Mouse (Mus musculus): ENCODE results near the gene Ints5. TPM values are rescaled to one million over a fixed set of nuclear protein-coding genes. Genes with fewer than 3 reads are reported as not detected.

Ints5 gene
- polyA plus RNA-seq, 1 experiment from 2014 or later, result 21.6 TPM

DNA sequence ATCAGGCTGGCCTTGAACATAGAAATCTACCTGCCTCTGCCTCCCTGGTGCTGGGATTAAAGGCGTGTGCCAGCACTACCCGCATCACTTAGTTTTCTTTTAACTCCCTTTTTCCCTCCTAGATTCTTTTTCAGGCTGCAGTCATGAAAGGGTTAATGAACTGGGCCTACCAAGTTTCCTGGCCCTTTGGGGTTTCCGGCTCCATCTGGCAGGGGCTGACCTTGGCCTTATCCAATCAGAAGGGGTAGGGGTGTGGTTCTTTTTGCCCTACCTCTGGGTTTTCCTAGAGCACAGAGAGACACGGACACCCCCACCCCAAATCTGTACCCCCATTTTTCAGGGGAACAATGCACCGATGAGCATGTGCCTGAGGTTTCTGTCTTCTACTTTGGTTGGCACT, 51.9 kb downstream of the Ints5 start:
- no peak for ATAC-seq (ENCODE audit: insufficient read depth)
- no peaks in the 10 kb centered on the region for H3K27me3 ChIP-seq
- WGBS (ENCODE audit: insufficient replicate concordance), result 10% methylated on average over 5 of the region's 5 CpGs
- no peaks in the 10 kb centered on the region for H3K9me3 ChIP-seq (replicated peaks)
- peak overlapping the region; percentile 81 for H3K4me3 ChIP-seq (replicated peaks)
- H3K4me2 ChIP-seq, result peak overlapping the region; percentile 85
- H3K4me1 ChIP-seq (replicated peaks), result peaks cover 71% of the 10 kb centered on the region
- H3K27ac ChIP-seq (replicated peaks), result peak overlapping the region; percentile 97
- no peak overlapping the region; the same call in 1 of the 2 replicates for H3K9ac ChIP-seq
- H3K36me3 ChIP-seq (replicated peaks), result peaks cover 66% of the 10 kb centered on the region

DNA sequence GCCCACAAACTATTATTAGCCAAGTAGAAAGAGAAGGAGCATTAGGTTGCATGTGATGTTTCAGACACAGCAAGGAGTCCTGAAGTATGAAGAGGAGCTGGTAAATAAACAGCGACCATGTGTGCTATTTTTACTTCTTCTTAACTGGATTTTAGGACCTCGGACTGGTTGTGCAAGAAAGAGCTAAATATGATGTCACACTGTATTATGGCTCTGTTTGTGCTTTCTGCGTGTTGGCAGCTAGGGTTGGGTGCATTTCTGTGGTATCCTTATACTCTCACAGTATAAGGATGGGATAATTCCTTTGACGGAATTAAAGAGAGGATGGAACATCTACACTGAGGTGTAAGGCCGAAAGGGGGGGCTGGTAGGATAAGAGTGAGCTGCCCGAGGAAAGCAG, 52.4 kb downstream of the Ints5 start:
- Histone ChIP-seq H3K4me1 (replicated peaks) (peaks cover 69% of the 10 kb centered on the region), H3K27ac (replicated peaks) (peak overlapping the region; percentile 97), H3K9ac (no peak overlapping the region; the same call in 1 of the 2 replicates), H3K4me3 (replicated peaks) (peak overlapping the region; percentile 81), H3K27me3 (no peaks in the 10 kb centered on the region), H3K4me2 (peak overlapping the region; percentile 85), H3K9me3 (replicated peaks) (no peaks in the 10 kb centered on the region), H3K36me3 (replicated peaks) (peaks cover 69% of the 10 kb centered on the region)
- ATAC-seq (ENCODE audit: insufficient read depth), result no peak
- WGBS (ENCODE audit: insufficient replicate concordance), result 67% methylated on average over 6 of the region's 6 CpGs

DNA sequence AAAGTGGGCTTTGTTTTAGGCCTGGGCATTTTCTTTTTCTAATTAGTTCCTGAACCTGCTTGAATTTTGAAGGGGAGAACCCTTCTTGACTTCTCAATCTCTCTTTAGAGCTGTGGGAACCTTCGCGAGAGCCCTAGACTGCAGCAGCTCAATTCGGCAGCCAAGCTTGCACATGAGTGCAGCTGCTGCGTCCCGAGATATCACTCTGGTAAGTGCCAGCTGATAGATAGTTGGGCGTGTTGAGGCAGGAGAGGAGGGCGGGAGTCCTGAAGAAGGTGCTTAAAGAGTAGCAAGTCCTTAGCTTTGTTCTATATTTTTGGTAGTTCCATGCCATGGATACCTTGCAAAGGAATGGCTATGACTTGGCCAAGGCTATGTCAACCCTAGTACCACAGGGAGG, 54.1 kb downstream of the Ints5 start:
- peak overlapping the region; percentile 77 for H3K27ac ChIP-seq (replicated peaks)
- no peak overlapping the region for H3K9ac ChIP-seq
- H3K4me2 ChIP-seq, result peak overlapping the region; percentile 85
- 32% methylated on average over 7 of the region's 7 CpGs for WGBS (ENCODE audit: insufficient replicate concordance)
- H3K27me3 ChIP-seq, result no peaks in the 10 kb centered on the region
- H3K36me3 ChIP-seq (replicated peaks), result peaks cover 85% of the 10 kb centered on the region
- no peaks in the 10 kb centered on the region for H3K9me3 ChIP-seq (replicated peaks)
- H3K4me3 ChIP-seq (replicated peaks), result no peak overlapping the region; the same call in 1 of the 2 replicates
- ATAC-seq (ENCODE audit: insufficient read depth), result peak; percentile 35; the same call in 1 of the 2 replicates
- peaks cover 60% of the 10 kb centered on the region for H3K4me1 ChIP-seq (replicated peaks)

Small RNA genes within 50 kb of the gene (microRNA-seq; reads per million reads assigned to microRNA genes)
- not detected for gene Mir5136

Other genes starting within 250 kb of the Ints5 start
- gene Chrm1, start 229.2 kb upstream of the Ints5 start, polyA plus RNA-seq (2015; fragmentation: Nextera tagmentation; extraction: Ambion mirVana), result 0.02 TPM in 1 of 2 replicates, not detected in the other
- 124 and 132 TPM in 2 replicates for gene Slc3a2, start 169.6 kb upstream of the Ints5 start, polyA plus RNA-seq (2015; fragmentation: Nextera tagmentation; extraction: Ambion mirVana)
- 48.8 and 53.0 TPM in 2 replicates for gene Wdr74, start 157.2 kb upstream of the Ints5 start, polyA plus RNA-seq (2015; fragmentation: Nextera tagmentation; extraction: Ambion mirVana)
- 0.43 and 0.62 TPM in 2 replicates for gene 1700092M07Rik, start 152.3 kb upstream of the Ints5 start, polyA plus RNA-seq (2015; fragmentation: Nextera tagmentation; extraction: Ambion mirVana)
- 53.5 and 53.8 TPM in 2 replicates for gene Stx5a, start 151.6 kb upstream of the Ints5 start, polyA plus RNA-seq (2015; fragmentation: Nextera tagmentation; extraction: Ambion mirVana)
- 81.2 and 91.6 TPM in 2 replicates for gene Nxf1, start 135.9 kb upstream of the Ints5 start, polyA plus RNA-seq (2015; fragmentation: Nextera tagmentation; extraction: Ambion mirVana)
- gene Tmem223, start 122.0 kb upstream of the Ints5 start, polyA plus RNA-seq (2015; fragmentation: Nextera tagmentation; extraction: Ambion mirVana), result 53.8 and 57.3 TPM in 2 replicates
- gene Tmem179b, start 118.5 kb upstream of the Ints5 start, polyA plus RNA-seq (2015; fragmentation: Nextera tagmentation; extraction: Ambion mirVana), result 90.5 and 96.9 TPM in 2 replicates
- gene Taf6l, start 106.6 kb upstream of the Ints5 start, polyA plus RNA-seq (2015; fragmentation: Nextera tagmentation; extraction: Ambion mirVana), result 13.2 and 15.4 TPM in 2 replicates
- gene Polr2g, start 94.4 kb upstream of the Ints5 start, polyA plus RNA-seq (2015; fragmentation: Nextera tagmentation; extraction: Ambion mirVana), result 55.5 and 65.7 TPM in 2 replicates
- gene Zbtb3, start 90.5 kb upstream of the Ints5 start, polyA plus RNA-seq (2015; fragmentation: Nextera tagmentation; extraction: Ambion mirVana), result 1.2 and 1.3 TPM in 2 replicates
- gene Ttc9c, start 73.7 kb upstream of the Ints5 start, polyA plus RNA-seq (2015; fragmentation: Nextera tagmentation; extraction: Ambion mirVana), result 22.4 and 22.5 TPM in 2 replicates
- gene Hnrnpul2, start 73.0 kb upstream of the Ints5 start, polyA plus RNA-seq (2015; fragmentation: Nextera tagmentation; extraction: Ambion mirVana), result 2.2 and 2.6 TPM in 2 replicates
- not detected in 2 replicates for gene AC129217.1, start 63.2 kb upstream of the Ints5 start, polyA plus RNA-seq (2015; fragmentation: Nextera tagmentation; extraction: Ambion mirVana)
- gene Bscl2, start 55.5 kb upstream of the Ints5 start, polyA plus RNA-seq (2015; fragmentation: Nextera tagmentation; extraction: Ambion mirVana), result 29.8 and 33.1 TPM in 2 replicates
- 0.43 and 0.50 TPM in 2 replicates for gene Gng3, start 53.8 kb upstream of the Ints5 start, polyA plus RNA-seq (2015; fragmentation: Nextera tagmentation; extraction: Ambion mirVana)
- gene Lrrn4cl, start 42.2 kb upstream of the Ints5 start, polyA plus RNA-seq (2015; fragmentation: Nextera tagmentation; extraction: Ambion mirVana), result 0.15 TPM in 2 replicates
- gene Ubxn1, start 21.5 kb upstream of the Ints5 start, polyA plus RNA-seq (2015; fragmentation: Nextera tagmentation; extraction: Ambion mirVana), result 90.4 and 96.5 TPM in 2 replicates
- gene Uqcc3, start 12.1 kb upstream of the Ints5 start, polyA plus RNA-seq (2015; fragmentation: Nextera tagmentation; extraction: Ambion mirVana), result 29.6 and 29.8 TPM in 2 replicates
- gene Lbhd1, start 9.3 kb upstream of the Ints5 start, polyA plus RNA-seq (2015; fragmentation: Nextera tagmentation; extraction: Ambion mirVana), result 22.5 and 42.9 TPM in 2 replicates
- not detected in 2 replicates for gene Gm49403, start 9.1 kb upstream of the Ints5 start, polyA plus RNA-seq (2015; fragmentation: Nextera tagmentation; extraction: Ambion mirVana)
- 46.8 and 49.0 TPM in 2 replicates for gene 1810009A15Rik, start 4.2 kb upstream of the Ints5 start, polyA plus RNA-seq (2015; fragmentation: Nextera tagmentation; extraction: Ambion mirVana)
- gene Gm49416, start 4.1 kb upstream of the Ints5 start, polyA plus RNA-seq (2015; fragmentation: Nextera tagmentation; extraction: Ambion mirVana), result 0.29 TPM in 1 of 2 replicates, not detected in the other
- 44.8 and 49.6 TPM in 2 replicates for gene Ganab, start 5.1 kb downstream of the Ints5 start, polyA plus RNA-seq (2015; fragmentation: Nextera tagmentation; extraction: Ambion mirVana)
- gene B3gat3, start 27.4 kb downstream of the Ints5 start, polyA plus RNA-seq (2015; fragmentation: Nextera tagmentation; extraction: Ambion mirVana), result 20.6 and 25.8 TPM in 2 replicates
- gene Rom1, start 36.4 kb downstream of the Ints5 start, polyA plus RNA-seq (2015; fragmentation: Nextera tagmentation; extraction: Ambion mirVana), result 2.8 TPM in 2 replicates
- 13.1 and 14.6 TPM in 2 replicates for gene Eml3, start 36.5 kb downstream of the Ints5 start, polyA plus RNA-seq (2015; fragmentation: Nextera tagmentation; extraction: Ambion mirVana)
- 79.0 and 85.9 TPM in 2 replicates for gene Mta2, start 48.9 kb downstream of the Ints5 start, polyA plus RNA-seq (2015; fragmentation: Nextera tagmentation; extraction: Ambion mirVana)
- gene Tut1, start 60.8 kb downstream of the Ints5 start, polyA plus RNA-seq (2015; fragmentation: Nextera tagmentation; extraction: Ambion mirVana), result 13.7 and 14.6 TPM in 2 replicates
- gene Eef1g, start 74.0 kb downstream of the Ints5 start, polyA plus RNA-seq (2015; fragmentation: Nextera tagmentation; extraction: Ambion mirVana), result 177 and 180 TPM in 2 replicates
- 2.5 and 3.0 TPM in 2 replicates for gene Ahnak, start 96.3 kb downstream of the Ints5 start, polyA plus RNA-seq (2015; fragmentation: Nextera tagmentation; extraction: Ambion mirVana)
- gene Scgb1a1, start 195.0 kb downstream of the Ints5 start, polyA plus RNA-seq (2015; fragmentation: Nextera tagmentation; extraction: Ambion mirVana), result not detected in 2 replicates
- 6.7 and 7.9 TPM in 2 replicates for gene Asrgl1, start 242.6 kb downstream of the Ints5 start, polyA plus RNA-seq (2015; fragmentation: Nextera tagmentation; extraction: Ambion mirVana)